Mouse (Mus musculus) G1E (cell line): ENCODE measurements at regions not wholly inside any gene's neighbourhood (a gene's known extent, or its start where the extent isn't known, plus 50 kb on each side); places are given as distances from the start of the nearest gene placed in this dataset.

Experiments used
- CTCF ChIP-seq: IDR thresholded peaks from 2 replicates; pipeline ENCODE4 v1.5.1; 2012; ENCODE audit warnings: low read depth, low read length, inconsistent platforms, mixed read lengths
- GATA1 ChIP-seq: IDR thresholded peaks from 2 replicates; pipeline ENCODE4 v1.6.1; 2012; ENCODE audit warnings: borderline replicate concordance, low read length, inconsistent platforms, mixed read lengths
- POLR2AphosphoS5 ChIP-seq: IDR thresholded peaks from 2 replicates; pipeline ENCODE4 v1.6.1; 2012; ENCODE audit warnings: low read depth, low read length, inconsistent platforms; ENCODE audit not compliant: insufficient replicate concordance

DNA sequence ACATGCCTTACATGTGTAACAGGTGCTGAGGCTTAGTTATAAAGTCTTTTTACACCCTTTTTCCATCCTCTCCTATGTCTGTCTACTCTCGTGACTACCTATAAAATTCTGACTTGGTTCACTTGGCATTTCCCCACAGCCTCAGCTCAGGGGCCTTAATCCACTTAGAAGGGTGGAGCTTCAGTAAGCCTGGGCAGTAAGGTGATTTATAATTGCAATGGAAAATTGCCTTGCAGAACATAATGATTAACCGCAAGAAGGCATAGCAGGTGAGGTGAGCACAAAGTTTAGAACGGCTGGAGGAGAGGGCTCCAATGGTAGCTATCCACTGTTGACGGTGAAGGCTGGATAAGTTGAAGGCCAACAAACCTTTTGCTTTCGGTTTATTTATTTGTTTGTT lies 278.1 kb upstream of the Jarid2 start:
- TF ChIP-seq CTCF (no peak), GATA1 (no peak), POLR2AphosphoS5 (no peak)
